Mouse (Mus musculus): ENCODE data around the gene Ndufaf2.

Gene Ndufaf2

GRCm38 (mm10) chr13:108086036-108086435 is 72.4 kb downstream of the Ndufaf2 start:
- no peak for DNase-seq (ENCODE audit: low spot score in 2 of 2)

DNA sequence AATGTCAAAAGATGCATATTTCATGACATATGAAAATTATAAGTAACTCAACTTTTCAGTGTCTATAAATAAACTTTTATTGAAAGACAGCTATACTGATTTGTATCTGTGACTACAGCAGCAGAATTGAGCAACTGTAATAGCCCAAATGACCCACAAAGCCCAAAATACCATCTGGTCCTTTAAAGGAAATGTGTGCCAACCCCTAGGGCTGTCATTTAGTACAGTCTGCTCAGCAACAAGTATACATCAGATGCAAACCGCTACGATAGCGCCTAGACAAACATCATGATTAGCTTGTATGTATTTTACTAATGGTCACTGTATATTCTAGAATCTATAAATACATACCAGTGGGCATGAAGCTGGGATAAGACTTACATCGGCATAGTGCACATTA is 74.3 kb downstream of the Ndufaf2 start:
- no peak for DNase-seq (ENCODE audit: low spot score in 2 of 2)

DNA sequence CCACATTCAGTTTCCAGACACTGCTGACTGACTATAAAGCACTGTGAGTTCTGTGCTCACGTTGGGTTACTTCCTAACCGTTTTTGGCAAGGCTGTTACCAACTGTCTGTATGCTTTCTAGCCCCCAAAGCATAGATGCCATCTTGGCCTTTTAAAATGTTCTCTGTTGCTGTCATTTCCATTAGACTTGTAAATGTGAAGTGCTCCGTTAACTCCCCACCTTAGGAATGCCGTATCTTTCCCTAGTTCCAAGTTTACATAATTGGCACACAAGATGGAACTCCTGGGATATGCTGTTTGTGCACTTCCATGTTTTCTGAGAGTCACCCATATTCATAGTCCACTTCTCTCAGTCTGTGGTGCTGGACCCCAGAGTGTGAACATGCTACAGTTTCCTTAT is 80.5 kb downstream of the Ndufaf2 start:
- DNase-seq (ENCODE audit: low spot score in 2 of 2) = no peak

DNA sequence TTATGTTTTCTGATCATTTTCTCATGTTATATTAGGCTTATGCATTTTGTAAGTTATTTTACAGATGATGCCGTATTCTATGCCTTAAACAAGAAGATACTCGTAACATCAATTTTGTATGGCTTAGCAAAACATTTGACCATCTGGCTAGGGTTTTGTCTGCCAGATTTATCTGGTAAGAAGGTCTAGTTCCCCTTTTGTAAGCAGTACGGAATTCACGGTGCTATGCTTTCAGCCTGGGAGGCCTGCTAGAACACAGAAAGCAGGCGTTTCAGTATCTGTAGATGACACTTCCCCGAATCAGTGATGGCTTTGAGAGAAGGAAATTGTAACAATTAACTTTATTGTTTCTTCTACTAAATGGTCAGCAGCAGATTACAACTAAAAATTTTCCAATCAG is 80.9 kb downstream of the Ndufaf2 start:
- DNase-seq (ENCODE audit: low spot score in 2 of 2) = no peak

GRCm38 (mm10) chr13:108070171-108070570 is 88.3 kb downstream of the Ndufaf2 start:
- no peak for DNase-seq (ENCODE audit: low spot score in 2 of 2)

- DNase-seq (ENCODE audit: low spot score in 2 of 2) = no peak
Measured at GRCm38 (mm10) chr13:108069151-108069550, 89.3 kb downstream of the Ndufaf2 start.

DNA sequence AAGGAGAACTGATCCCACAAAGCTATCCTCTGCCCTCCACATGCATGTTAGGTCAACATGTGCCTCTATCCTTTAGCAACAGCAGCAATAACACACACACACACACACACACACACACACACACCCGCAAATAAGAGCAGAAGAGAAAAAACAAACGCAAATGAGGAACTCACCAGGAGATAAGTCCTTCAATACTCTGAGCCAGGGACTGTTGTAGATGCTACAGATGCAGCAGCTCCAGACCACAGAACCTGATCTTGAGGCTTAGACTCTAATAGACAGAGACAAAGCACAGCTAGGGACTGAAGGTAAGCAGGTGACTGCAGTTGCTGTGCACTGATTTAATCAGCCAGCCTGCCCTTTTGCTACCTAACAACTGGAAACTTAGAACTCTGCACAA is 92.4 kb downstream of the Ndufaf2 start:
- DNase-seq (ENCODE audit: low spot score in 2 of 2) = no peak

DNA sequence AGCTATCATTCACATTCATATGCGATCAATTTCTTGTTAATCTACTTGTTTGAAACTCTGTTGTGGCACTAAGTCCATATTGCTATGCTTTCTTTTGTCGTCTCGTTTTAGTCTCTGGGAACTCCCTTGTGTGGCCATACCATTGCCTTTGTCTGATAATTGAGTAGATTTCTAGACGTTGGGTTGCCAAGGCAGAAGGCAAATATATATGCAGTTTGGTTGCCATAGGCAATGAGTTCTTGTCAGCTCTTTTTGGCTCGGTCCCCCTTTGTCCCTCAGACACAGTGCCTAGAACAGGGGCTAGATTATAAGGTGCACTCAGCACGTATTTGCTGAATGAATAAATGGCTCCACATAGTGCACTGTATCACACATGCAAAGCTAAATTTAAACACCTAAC is 94.1 kb downstream of the Ndufaf2 start:
- no peak for DNase-seq (ENCODE audit: low spot score in 2 of 2)

GRCm38 (mm10) chr13:108063374-108064134 is 94.9 kb downstream of the Ndufaf2 start:
- DNase-seq (ENCODE audit: low spot score in 2 of 2) = no peak

DNA sequence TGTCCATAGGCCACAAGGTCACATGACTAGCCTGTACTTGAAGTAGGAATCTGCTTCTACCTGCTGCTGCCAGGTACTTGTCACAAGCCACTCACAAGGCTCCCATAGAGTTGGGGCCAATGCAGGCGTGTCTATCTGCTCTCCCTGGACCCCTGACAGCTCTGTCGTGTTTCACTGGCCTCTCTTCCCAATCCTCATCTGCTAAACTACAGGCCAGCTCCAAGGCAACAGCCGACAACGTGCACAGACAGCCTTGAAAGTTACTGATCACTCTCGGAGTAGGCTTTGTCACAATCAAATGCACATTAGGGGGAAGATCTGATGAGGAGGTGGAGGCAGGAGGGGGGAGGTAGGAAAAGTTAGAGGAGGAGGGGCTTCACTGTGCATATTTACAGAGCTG is 95.5 kb downstream of the Ndufaf2 start:
- no peak for DNase-seq (ENCODE audit: low spot score in 2 of 2)

- DNase-seq (ENCODE audit: low spot score in 2 of 2) = no peak
Measured at GRCm38 (mm10) chr13:108060936-108061578, 97.4 kb downstream of the Ndufaf2 start.

DNA sequence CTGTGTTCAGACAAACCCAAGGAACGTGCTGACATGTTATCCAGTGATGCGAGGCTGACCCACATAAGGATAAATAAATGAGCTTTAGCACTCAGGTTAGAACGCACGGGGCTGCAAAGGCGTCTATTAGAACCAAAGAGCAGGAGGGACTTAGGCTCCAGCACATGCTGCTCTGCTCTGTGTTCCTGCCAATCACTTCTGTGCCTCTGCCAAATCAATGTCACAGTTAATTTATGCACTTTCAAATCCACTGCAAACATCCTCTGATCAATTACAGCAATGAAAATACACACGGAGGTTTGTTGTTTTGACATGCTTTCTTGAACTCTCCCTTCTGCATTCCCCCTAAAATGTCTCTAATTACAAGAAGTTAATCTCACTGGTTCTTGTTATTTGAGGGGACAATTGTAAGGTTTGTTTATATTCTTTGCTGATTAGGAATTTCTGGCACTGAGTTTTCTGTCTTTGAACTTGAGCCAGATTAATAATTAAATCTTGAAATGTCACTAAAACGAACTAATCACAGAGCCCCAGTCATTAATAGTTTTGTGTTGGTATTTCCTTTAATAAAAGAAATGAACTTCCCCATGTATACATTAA is 98.0 kb downstream of the Ndufaf2 start:
- DNase-seq (ENCODE audit: low spot score in 2 of 2) = no peak

DNA sequence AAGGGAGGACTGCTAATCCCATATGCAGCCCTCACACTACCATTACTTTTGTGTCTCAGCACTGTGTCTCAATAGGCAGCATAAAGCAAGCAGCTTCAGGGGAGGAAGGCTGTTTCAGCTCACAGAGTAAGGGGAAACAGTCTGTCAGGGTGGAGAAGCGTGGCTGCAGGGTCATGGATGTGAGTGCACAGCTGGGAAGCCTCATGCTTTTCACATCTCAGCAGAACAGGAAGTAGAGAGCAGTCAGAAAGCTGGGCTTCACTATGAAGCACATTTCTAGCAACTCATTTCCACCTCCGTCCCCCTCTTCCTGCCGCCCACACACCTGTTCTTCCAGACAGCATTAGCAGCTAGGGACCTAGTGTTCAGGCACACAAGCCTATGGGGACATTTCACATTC is 101.5 kb downstream of the Ndufaf2 start:
- DNase-seq (ENCODE audit: low spot score in 2 of 2) = no peak

DNA sequence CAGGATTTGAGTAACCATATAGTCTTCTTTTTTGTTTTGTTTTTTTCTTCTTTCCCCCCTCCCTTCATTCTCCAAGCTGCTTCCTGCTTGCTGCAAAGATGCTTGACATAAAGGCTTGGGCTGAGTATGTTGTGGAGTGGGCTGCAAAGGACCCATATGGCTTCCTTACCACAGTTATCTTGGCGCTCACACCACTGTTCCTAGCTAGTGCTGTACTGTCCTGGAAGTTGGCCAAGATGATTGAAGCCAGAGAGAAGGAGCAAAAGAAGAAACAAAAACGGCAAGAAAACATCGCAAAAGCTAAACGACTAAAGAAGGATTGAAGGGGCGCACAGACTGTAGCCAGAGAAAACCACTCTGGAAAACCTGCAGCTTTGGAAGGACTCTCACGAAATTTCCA is 111.1 kb downstream of the Ndufaf2 start:
- no peak for DNase-seq (ENCODE audit: low spot score in 2 of 2)

DNA sequence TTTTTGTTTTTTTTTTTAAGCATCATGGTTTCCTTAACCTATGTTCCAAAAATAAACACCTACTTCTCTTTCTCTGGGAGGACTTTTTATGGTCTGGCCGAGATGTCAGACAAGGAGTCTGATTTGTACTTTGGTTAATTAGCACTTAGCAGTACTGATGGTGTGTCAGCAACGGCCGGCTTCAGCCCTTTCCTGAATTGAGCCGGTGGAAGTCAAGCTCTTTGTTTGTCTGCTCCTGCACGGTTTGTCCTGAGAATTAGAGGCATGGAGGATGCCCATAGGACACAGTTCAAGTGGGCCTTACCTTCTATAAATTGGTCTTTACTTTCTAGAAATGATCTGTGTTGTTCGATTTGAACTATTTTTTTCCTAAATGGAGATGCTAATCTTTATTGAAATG is 111.5 kb downstream of the Ndufaf2 start:
- DNase-seq (ENCODE audit: low spot score in 2 of 2) = no peak

DNA sequence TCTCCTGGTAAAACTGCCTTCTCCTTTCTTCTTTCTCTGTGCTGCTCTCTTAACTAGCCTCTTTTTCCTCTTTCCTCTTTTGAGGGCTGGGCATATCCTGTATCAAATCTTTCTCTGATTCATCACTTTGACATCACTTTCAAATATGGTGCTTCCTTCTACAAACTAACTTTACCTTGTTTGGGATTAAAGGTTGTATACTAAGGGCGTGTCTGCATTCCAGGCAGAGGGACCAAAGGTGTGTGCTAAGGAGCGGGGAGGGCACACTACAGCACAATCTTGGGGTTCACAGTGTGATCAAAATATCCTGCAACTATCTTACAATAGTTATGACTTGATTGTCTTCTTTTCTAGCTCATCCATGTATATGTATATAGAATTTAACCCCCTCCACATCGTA is 112.4 kb downstream of the Ndufaf2 start:
- DNase-seq (ENCODE audit: low spot score in 2 of 2) = no peak

DNA sequence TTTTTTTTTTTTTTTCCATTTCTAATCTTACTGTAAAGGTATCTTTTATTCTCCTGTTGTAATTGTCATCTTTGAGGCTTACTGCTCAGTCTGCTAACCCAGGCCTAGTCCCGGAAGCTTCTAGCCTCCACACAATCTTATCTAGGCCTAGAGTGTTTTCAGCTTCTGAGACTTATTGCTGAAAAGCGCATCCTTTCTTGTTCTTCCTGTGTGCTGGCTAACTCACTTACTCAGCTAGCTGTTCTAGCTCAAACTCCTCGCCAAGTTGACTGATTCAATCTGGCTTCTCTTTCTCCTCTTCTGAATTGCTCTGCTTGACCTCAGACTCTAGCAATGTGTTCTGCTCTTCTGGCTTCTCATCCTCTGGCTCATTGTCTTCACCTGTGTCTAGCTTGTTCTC is 112.8 kb downstream of the Ndufaf2 start:
- DNase-seq (ENCODE audit: low spot score in 2 of 2) = no peak

DNA sequence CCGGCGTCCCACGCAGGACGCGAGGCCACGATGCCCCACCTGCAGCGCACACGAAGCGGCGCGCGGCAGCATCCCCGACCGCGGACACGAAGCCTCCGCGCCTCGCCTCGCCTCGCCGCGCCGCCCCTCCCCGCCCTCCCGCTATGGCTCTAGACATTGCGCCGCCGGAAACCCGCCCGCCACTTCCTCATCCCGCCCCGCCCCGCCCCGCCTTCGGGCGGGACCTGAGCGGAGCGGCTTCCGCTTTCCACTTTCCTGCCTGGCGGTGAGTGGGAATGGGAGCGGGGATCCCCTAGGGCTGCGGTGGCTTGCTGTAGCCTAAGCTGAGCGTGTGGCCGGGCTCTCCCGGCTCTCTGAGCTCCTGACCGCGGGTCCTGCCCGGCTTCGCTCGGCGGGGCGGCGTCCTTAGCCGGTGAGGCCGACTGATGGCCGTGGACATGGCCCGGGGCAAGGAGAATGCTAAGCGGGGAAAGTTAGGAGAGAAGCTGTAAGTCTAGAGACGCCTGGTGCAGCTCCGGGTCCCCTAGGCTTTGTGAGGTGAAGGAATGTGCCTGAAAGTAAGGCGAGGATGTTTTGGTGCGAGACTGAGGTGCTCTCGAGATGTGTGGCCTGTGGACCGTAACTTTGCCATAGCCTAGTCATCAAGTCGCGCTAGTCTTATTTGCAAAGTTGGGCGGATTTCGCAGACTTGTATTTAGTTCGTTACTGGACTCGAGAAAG is 114.0 kb downstream of the Ndufaf2 start, which contains the start of gene Smim15:
Gene Smim15, plus strand, starts transcription at position 225 of the 720 bp plus-strand sequence.
- peak; percentile 85 to 90 for DNase-seq (ENCODE audit: low spot score in 2 of 2)

DNA sequence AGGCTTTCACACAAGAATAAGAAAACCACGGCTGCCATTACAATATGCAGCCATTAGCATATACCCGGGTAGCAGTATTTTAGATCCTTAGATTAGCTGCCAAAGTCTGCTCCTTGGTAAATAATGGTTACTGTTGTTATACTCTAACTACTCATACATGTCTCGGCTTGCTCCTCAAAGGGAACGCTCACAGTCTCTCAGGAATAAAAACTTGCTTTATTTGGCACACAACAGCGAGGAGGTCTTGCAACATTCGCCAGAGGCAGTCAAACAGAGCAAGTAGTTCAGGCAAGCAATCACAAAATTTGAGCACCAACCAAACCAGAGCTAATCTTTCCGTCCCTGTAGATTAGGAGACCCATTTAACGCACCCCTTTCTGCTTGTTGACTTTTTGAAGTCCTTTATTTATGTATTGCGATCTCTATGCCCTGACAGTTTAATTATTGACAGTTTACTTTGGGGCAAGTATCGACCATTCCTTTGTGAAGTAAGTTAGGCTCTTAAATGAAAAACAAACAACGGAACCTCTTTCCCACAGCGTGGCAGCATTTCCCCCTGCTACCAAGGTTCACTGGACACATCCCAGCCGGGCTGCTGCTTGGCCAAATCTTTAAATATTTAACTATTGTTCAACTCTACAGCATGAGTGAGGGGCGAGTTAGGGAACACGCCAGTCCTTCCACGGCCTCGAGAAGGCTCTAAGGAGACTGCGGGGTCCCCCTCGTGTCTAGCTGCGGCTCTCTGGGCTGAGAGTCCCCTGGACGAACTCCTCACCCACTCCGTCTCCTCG is 114.8 kb downstream of the Ndufaf2 start:
- peak in 1 of 2 experiments; percentile 30 for DNase-seq (ENCODE audit: low spot score in 2 of 2)

DNA sequence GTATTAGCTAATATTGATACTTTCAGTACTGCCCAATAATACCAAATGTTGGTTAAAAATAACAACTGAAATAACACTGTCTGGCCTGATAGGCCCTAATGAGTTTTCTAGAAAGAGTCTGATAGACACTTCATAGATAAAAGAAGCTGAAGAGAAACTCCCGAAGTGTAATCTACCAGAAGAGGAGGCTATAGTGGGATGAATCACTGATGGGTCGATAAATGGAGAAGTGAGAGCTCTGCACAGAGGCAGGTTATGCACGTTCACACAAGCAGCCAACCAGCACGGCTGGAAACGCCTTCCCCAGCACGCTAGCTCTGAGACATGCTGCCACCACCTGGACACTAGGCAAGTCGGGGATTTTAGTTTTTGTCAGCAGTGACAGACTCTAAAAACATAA is 117.1 kb downstream of the Ndufaf2 start:
- DNase-seq (ENCODE audit: low spot score in 2 of 2) = peak; percentile 56 to 70

DNA sequence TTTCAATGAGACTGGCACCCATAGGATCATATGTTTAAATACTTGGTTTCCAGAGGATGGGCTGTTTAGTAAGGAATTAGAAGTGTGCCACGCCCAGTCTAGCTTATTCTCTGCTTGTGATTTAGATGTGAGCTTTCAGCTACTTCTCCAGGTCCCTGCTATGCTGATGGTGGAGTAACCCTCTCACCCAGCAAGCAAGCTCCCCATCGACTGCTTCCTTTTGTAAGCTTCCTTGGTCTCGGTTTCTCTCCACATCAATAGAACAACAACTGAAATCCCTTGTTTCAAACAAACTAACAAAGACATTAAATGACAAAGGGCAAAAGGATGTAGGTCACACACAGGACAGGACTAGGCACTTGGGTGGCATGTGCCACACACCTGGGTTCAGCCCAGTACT is 118.0 kb downstream of the Ndufaf2 start:
- no peak for DNase-seq (ENCODE audit: low spot score in 2 of 2)

- DNase-seq (ENCODE audit: low spot score in 2 of 2) = no peak
Measured at GRCm38 (mm10) chr13:108039902-108040301, 118.5 kb downstream of the Ndufaf2 start.

All from urinary bladder, postnatal 4 days (tissue).